Mouse (Mus musculus) E14TG2a.4 (cell line): ENCODE data around the gene Ercc2.

ENCODE experiments used
- CTCF ChIP-seq: conservative IDR thresholded peaks from 2 replicates; pipeline ENCODE4 v1.5.1; 2014; ENCODE audit warnings: low read length
- NANOG ChIP-seq: IDR thresholded peaks from 2 replicates; pipeline ENCODE4 v1.6.1; 2014; ENCODE audit warnings: borderline replicate concordance, low read length, mixed read lengths
- POU5F1 ChIP-seq: IDR thresholded peaks from 2 replicates; pipeline ENCODE4 v1.6.1; 2014; ENCODE audit warnings: low read length, borderline replicate concordance

DNA sequence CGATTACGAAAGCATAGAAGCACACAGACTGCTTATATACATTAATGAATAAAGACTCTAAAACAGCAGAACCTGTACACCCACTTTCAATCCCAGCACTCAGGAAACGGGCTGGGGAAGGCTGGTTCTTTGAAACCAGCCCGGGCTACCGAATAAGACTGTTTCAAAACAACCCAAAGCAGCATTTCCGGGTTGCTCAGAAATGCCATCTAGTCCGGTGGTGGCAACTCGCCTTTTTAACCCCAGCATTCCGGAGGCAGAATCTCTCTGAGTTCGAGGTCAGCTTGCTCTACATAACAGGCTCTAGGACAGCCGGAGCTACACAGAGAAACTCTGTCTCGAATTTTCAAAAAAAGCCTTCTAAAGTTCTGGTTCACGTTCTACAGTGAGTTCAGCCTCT is 23.2 kb upstream of the Ercc2 start:
- no peak for TF ChIP-seq CTCF
- no peak for TF ChIP-seq NANOG
- TF ChIP-seq POU5F1 = no peak
